Comparison of ENCODE assay signal across 11 mouse cellular contexts in the genomic region with DNA sequence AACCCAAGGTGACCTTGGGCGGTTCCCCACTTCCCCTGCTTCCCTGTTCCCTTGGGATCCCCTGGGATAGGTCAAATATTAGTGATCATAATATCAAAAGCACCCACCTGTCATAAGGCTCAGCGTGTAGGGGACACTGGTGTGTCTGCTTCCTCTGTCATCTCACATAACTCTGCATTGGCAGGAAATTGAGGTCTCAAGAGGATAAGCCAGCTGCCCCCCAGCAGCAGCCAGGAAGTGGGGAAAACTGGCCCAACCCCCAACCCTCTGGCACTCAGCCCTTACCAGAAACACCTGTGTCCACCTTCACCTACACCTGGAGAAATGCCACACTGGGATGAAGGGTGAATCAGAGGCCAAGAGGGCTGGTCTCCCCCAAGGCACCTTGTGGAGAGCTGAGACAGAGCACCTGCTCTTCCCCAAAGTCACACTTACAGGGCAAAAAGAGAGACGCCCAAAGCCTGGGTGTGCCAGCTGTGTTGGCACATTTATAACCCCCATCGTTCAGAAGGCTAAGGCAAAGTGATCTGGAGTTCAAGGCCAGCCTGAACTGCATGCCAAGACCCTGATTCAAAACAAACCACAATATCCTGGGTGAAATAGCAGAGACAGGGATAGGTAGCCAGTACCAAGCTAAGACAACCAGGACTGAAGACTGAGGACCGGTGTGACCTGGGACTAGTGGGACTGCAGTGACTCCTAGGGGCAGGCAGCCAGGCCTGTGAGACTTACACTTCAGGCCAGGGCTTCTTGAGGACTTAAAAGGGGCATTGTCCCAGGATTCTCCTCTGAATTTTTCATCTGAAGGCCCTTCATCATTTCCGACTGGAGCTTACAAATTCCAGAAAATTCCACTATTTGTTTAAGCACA. TPM values are rescaled to one million over a fixed set of nuclear protein-coding genes. Genes with fewer than 3 reads are reported as not detected.
DNase-seq lines count a peak whose midpoint lies in the region; TF ChIP-seq lines count a peak whose summit lies in the region.
"Had no signal": no experiment of that assay in that cellular context is flagged by ENCODE, and none has a peak within 500 bp of the region (broad histone marks: within the 10 kb centered on the region; RNA-seq: fewer than 3 reads in every experiment).

No protein-coding gene starts in this region.

- H3K4me3 ChIP-seq in heart, adult 2 months, result no peak overlapping the region
- no peak overlapping the region for H3K4me3 ChIP-seq in myocyte
- no peak overlapping the region for H3K4me3 ChIP-seq in limb, embryonic 10.5 days

- H3K36me3 ChIP-seq in heart, adult 2 months (ENCODE audit: control insufficient read depth, insufficient read depth, low read length), result no peaks in the 10 kb centered on the region
- no peaks in the 10 kb centered on the region for H3K36me3 ChIP-seq in myocyte (ENCODE audit: control insufficient read depth, insufficient read depth)
- H3K36me3 ChIP-seq in limb, embryonic 10.5 days, result no peaks in the 10 kb centered on the region
- H3K36me3 ChIP-seq: G1E had no signal

- H3K4me2 ChIP-seq in myocyte (ENCODE audit: low read depth), result peak overlapping the region; percentile 67
- H3K4me2 ChIP-seq: hindbrain, embryonic 14.5 days had no signal

- no peak overlapping the region for H3K9ac ChIP-seq in heart, adult 2 months (ENCODE audit: low read depth, low read length)
- H3K9ac ChIP-seq: hindbrain, embryonic 14.5 days had no signal

- no peak overlapping the region for H3K27ac ChIP-seq in heart, adult 2 months
- H3K27ac ChIP-seq in limb, embryonic 10.5 days, result no peak overlapping the region
- H3K27ac ChIP-seq: hindbrain, embryonic 14.5 days had no signal

- TF ChIP-seq EP300 in heart, adult 2 months (IDR thresholded peaks at IDR 0.05; ENCODE audit: insufficient read depth, low read depth, low read length), result no peak

- no peaks in the 10 kb centered on the region for H3K79me2 ChIP-seq in heart, adult 2 months (replicated peaks; ENCODE audit: control insufficient read depth, insufficient read depth, low read length)
- H3K79me2 ChIP-seq in myocyte (ENCODE audit: control insufficient read depth, insufficient read depth), result no peaks in the 10 kb centered on the region

- DNase-seq in heart, adult 2 months, result peak in 1 of 2 experiments; percentile 24
- no peak for DNase-seq in heart, adult 8-10 months (ENCODE audit: low spot score)
- DNase-seq in 3134 (ENCODE audit: extremely low read depth, insufficient read length, low spot score), result peak; percentile 42
- peak; percentile 64 for DNase-seq in R1 (ENCODE audit: low read depth, low spot score)
- no peak for DNase-seq in limb, embryonic 10.5 days (ENCODE audit: low spot score)
- DNase-seq in yolk sac, embryonic 10.5 days (ENCODE audit: low spot score), result no peak
- no peak for DNase-seq in left cerebral cortex, postnatal 4 days
- DNase-seq: right cerebral cortex, postnatal 4 days had no signal

- no peak for TF ChIP-seq POLR2A in heart, adult 2 months (IDR thresholded peaks at IDR 0.05; ENCODE audit: insufficient read depth, low read depth, low read length)
- no peak for TF ChIP-seq POLR2A in myocyte (IDR thresholded peaks at IDR 0.05; ENCODE audit: insufficient read length, low read depth)

- peaks cover 3% of the 10 kb centered on the region for H3K27me3 ChIP-seq in heart, adult 2 months (ENCODE audit: control insufficient read depth, insufficient read depth, low read length)
- no peaks in the 10 kb centered on the region for H3K27me3 ChIP-seq in myocyte (ENCODE audit: control insufficient read depth, insufficient read depth, insufficient read length)
- H3K27me3 ChIP-seq in limb, embryonic 10.5 days (ENCODE audit: low read depth, poor library complexity, severe bottlenecking), result peaks cover 84% of the 10 kb centered on the region

- 49% methylated on average over 6 of the region's 6 CpGs for WGBS in heart, adult 2 months
- 49% methylated on average over 6 of the region's 6 CpGs for WGBS in limb, embryonic 10.5 days

- no peaks in the 10 kb centered on the region for H3K9me3 ChIP-seq in limb, embryonic 10.5 days (replicated peaks)
- H3K9me3 ChIP-seq: G1E had no signal

- intact Hi-C loops in heart, adult 2 months (cut with DNase I), result no loop called here
- intact Hi-C loops in left cerebral cortex, postnatal 4 days (cut with DNase I), result no loop called here

- no peaks in the 10 kb centered on the region for H3K4me1 ChIP-seq in heart, adult 2 months (ENCODE audit: control insufficient read depth, insufficient read depth, low read length)
- peaks cover 59% of the 10 kb centered on the region for H3K4me1 ChIP-seq in limb, embryonic 10.5 days

- no peak overlapping the region for H3ac ChIP-seq in myocyte (ENCODE audit: control insufficient read depth, insufficient read length)

- peak; percentile 26 for TF ChIP-seq CTCF in heart, adult 2 months (IDR thresholded peaks at IDR 0.05)

TF ChIP-seq in myocyte, 11 proteins besides CTCF, POLR2A, EP300 and RAD21:
- TF ChIP-seq MYOG (IDR thresholded peaks at IDR 0.05; ENCODE audit: control insufficient read depth in 1 of 3, insufficient read depth in 1 of 3, insufficient read length in 2 of 3, low read depth in 2 of 3), result peak in 1 of 3 experiments; percentile 12
- TF ChIP-seq POLR2AphosphoS2 (IDR thresholded peaks at IDR 0.05; ENCODE audit: insufficient read length, low read depth), result no peak
- no peak for TF ChIP-seq REST (IDR thresholded peaks at IDR 0.05; ENCODE audit: insufficient read depth, insufficient read length)
- TF ChIP-seq MYOD1 (IDR thresholded peaks at IDR 0.05; ENCODE audit: control insufficient read depth in 1 of 3, insufficient read length in 2 of 3, low read depth in 2 of 3), result peak in 1 of 3 experiments; percentile 23

RNA-seq across cellular contexts. Expression of gene B3gnt7, which starts 1.2 kb away (rescaled TPM):
- total RNA-seq in heart, adult 2 months (2021), result under 1 TPM; 0.41 to 0.57 TPM
- polyA plus RNA-seq in heart, adult 2 months (2012; rRNA removed), result 0.62 and 0.82 TPM in 2 replicates
- under 1 TPM; 0.38 to 0.81 (median 0.51) TPM for total RNA-seq in heart, adult 8-10 months (2022)
- not detected for polyA plus RNA-seq in myocyte (2012; fragmentation: generic; extraction: Trizol)
- 3.4 and 3.9 TPM in 2 replicates for polyA plus RNA-seq in limb, embryonic 10.5 days (2016; fragmentation: Nextera tagmentation; extraction: Ambion mirVana)
- total RNA-seq in left cerebral cortex, postnatal 4 days (2021), result 10 to 100 TPM; 10.0 to 10.6 TPM
- polyA plus RNA-seq: G1E had no signal

RNA-seq across cellular contexts. Expression of gene Ncl, which starts 57.7 kb away (rescaled TPM):
- total RNA-seq in heart, adult 2 months (2021), result 100 to 1,000 TPM in 1 of 2 experiments, 10 to 100 TPM in 1; 95.9 to 120 TPM
- 7.2 and 10.3 TPM in 2 replicates for polyA plus RNA-seq in heart, adult 2 months (2012; rRNA removed)
- total RNA-seq in heart, adult 8-10 months (2022), result 100 to 1,000 TPM; 111 to 154 (median 130) TPM
- 131 TPM for polyA plus RNA-seq in myocyte (2012; fragmentation: generic; extraction: Trizol)
- 554 and 638 TPM in 2 replicates for polyA plus RNA-seq in limb, embryonic 10.5 days (2016; fragmentation: Nextera tagmentation; extraction: Ambion mirVana)
- 100 to 1,000 TPM; 232 to 249 TPM for total RNA-seq in left cerebral cortex, postnatal 4 days (2021)

Comparison
In these comparisons a context has a peak if more than half of its experiments do, and no peak if none do; other contexts are left out.
1. DNase-seq: peak in 3134 (single experiment) and R1 (single experiment); none in heart, adult 8-10 months (single experiment), limb, embryonic 10.5 days (single experiment), yolk sac, embryonic 10.5 days (single experiment) and left cerebral cortex, postnatal 4 days (single experiment).
2. RNA of gene B3gnt7, which starts 1.2 kb away (total RNA-seq): 10.0 to 10.6 TPM in left cerebral cortex, postnatal 4 days; 0.41 to 0.57 TPM in heart, adult 2 months and 0.38 to 0.81 TPM in heart, adult 8-10 months; every median in the first group is over 4 times any median in the second.